Mouse (Mus musculus) olfactory bulb, adult 2 months (tissue): ENCODE measurements around the gene Smc3.

Experiments
- CTCF ChIP-seq: fragments of 200-500 bp; IDR thresholded peaks from 2 replicates; pipeline ENCODE4 v1.5.1; 2012; ENCODE audit warnings: low read depth, mild to moderate bottlenecking, low read length, moderate library complexity; ENCODE audit not compliant: insufficient read depth
- POLR2A ChIP-seq: fragments of 200-500 bp; IDR thresholded peaks from 2 replicates; pipeline ENCODE4 v1.6.1; 2012; ENCODE audit warnings: mild to moderate bottlenecking, low read depth, low read length, moderate library complexity; ENCODE audit not compliant: insufficient read depth

DNA sequence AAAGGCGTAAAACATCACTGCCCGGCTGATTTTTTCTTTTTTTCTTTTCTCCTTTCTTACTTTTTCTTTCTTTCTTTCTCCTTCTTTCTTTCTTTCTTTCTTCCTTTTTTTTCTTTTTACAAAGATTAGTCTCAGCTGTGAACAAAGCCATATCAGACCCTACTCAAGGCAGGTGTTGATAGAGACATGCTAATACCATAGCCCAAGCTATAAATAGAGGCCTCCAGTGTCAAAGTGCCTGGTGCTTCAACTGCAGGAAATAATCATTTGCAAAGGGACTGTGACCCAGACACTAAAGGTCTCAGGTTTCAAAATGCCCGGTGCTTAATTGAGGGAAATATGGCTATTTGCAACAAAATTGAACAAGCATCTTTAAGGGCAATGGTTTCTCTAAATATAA is 31.6 kb upstream of the Smc3 start:
- TF ChIP-seq CTCF, result no peak
- TF ChIP-seq POLR2A, result no peak
